Mouse (Mus musculus) gastrocnemius, postnatal 25 days (tissue): ENCODE measurements around the gene Sirt1. TPM values are rescaled to one million over a fixed set of nuclear protein-coding genes. Genes with fewer than 3 reads are reported as not detected.
A peak's percentile ranks its signal among the peaks of the same experiment; 100 is the strongest.
"Not testable (repeated sequence)": the region's sequence is repeated elsewhere in the genome, so short reads cannot be mapped to it uniquely, and the experiment has no call there.

Source experiments
- DNase-seq: peaks from one replicate; pipeline ENCODE4 v3.0.0; 2022
- total RNA-seq, 2 experiments: library from RNA; stranded (reverse); gene quantifications; 1 replicate in 1 of 2; 2 replicates in 1 of 2; pipeline ENCODE4 v1.2.3; 2021

The Sirt1 gene
- total RNA-seq, 2 experiments from 2014 or later: 5.4 to 6.8 TPM

- DNase-seq: no peak
These were observed 5.5 kb upstream of the Sirt1 start for GRCm38 (mm10) chr10:63386991-63387390.

- DNase-seq: peak; percentile 74
These were observed 4.9 kb upstream of the Sirt1 start for GRCm38 (mm10) chr10:63386444-63386843.

GRCm38 (mm10) chr10:63385897-63386296 lies 4.4 kb upstream of the Sirt1 start:
- DNase-seq: not testable (repeated sequence)

- peak; percentile 82 for DNase-seq
These were observed 1.1 kb upstream of the Sirt1 start, which contains the start of gene Dnajc12 for GRCm38 (mm10) chr10:63382372-63383279. Gene Dnajc12, plus strand, starts transcription at chr10:63382443.

GRCm38 (mm10) chr10:63378948-63379680 lies 2.4 kb downstream of the Sirt1 start:
- no peak for DNase-seq

- DNase-seq: no peak
These were observed 4.0 kb downstream of the Sirt1 start for GRCm38 (mm10) chr10:63377468-63377867.

- DNase-seq: no peak
These were observed 5.2 kb downstream of the Sirt1 start for GRCm38 (mm10) chr10:63376303-63376702.

- no peak for DNase-seq
These were observed 13.5 kb downstream of the Sirt1 start for GRCm38 (mm10) chr10:63368041-63368440.

- no peak for DNase-seq
These were observed 14.1 kb downstream of the Sirt1 start for GRCm38 (mm10) chr10:63367386-63367785.

- DNase-seq: no peak
These were observed 15.5 kb downstream of the Sirt1 start for GRCm38 (mm10) chr10:63365918-63366455.

- DNase-seq: no peak
These were observed 21.0 kb downstream of the Sirt1 start for GRCm38 (mm10) chr10:63360502-63360901.

GRCm38 (mm10) chr10:63352111-63352510 lies 29.4 kb downstream of the Sirt1 start:
- no peak for DNase-seq

- DNase-seq: not testable (repeated sequence)
These were observed 30.4 kb downstream of the Sirt1 start for GRCm38 (mm10) chr10:63351099-63351498.

- no peak for DNase-seq
These were observed 30.8 kb downstream of the Sirt1 start for GRCm38 (mm10) chr10:63350666-63351065.

GRCm38 (mm10) chr10:63348291-63348690 lies 33.2 kb downstream of the Sirt1 start:
- DNase-seq: no peak

GRCm38 (mm10) chr10:63344751-63345150 lies 36.8 kb downstream of the Sirt1 start:
- no peak for DNase-seq

- DNase-seq: no peak
These were observed 40.2 kb downstream of the Sirt1 start for GRCm38 (mm10) chr10:63341351-63341750.

- DNase-seq: peak; percentile 96
These were observed 42.4 kb downstream of the Sirt1 start for GRCm38 (mm10) chr10:63338914-63339643.

GRCm38 (mm10) chr10:63337951-63338836 lies 43.3 kb downstream of the Sirt1 start:
- DNase-seq: peak; percentile 66

- no peak for DNase-seq
These were observed 44.2 kb downstream of the Sirt1 start for GRCm38 (mm10) chr10:63337326-63337725.

- DNase-seq: no peak
These were observed 44.6 kb downstream of the Sirt1 start for GRCm38 (mm10) chr10:63336901-63337300.
